Mouse (Mus musculus): Measurements from ENCODE around the gene Rtl10. TPM values are rescaled to one million over a fixed set of nuclear protein-coding genes. Genes with fewer than 3 reads are reported as not detected.

Gene Rtl10
- polyA plus RNA-seq, 1 experiment from 2014 or later: 1.7 TPM

DNA sequence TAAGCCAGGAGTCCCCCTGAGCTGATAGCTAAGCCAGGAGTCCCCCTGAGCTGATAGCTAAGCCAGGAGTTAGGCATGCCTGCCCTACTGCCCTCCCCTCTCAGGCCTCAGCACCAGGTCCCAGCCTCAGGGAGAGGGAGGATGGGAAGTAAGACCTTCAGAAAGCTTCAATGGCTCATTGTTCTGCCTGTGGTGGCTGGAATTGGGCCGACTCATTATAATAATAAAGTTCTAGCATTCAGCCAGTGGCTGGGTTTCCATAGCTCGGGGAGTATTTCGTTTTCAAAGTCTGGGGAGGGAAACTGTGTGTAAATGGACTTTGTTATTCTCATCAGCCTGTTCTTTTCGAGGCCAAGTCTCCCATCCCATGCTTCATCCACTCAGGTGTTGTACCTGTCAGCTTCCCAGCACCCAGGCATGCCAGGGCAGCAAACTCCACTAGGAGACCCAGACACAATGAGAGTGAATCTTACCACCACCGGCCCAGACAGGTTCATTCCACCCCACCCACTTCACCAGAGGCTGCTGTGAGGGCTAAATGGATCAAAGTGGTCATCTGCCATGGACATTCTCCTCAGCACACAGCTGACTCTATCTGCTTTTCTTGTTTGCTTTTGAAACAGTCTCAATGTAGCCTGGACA, 13.8 kb upstream of the Rtl10 start:
- Histone ChIP-seq H3K27ac (no peak overlapping the region), H3K9me3 (replicated peaks) (no peaks in the 10 kb centered on the region), H3K4me2 (no peak overlapping the region), H3K9ac (no peak overlapping the region), H3K4me3 (no peak overlapping the region), H3K4me1 (peaks cover 14% of the 10 kb centered on the region), H3K27me3 (replicated peaks) (no peaks in the 10 kb centered on the region), H3K36me3 (peaks cover 57% of the 10 kb centered on the region)
- no peak for ATAC-seq
- WGBS (ENCODE audit: insufficient replicate concordance): 72% methylated on average over 5 of the region's 5 CpGs

DNA sequence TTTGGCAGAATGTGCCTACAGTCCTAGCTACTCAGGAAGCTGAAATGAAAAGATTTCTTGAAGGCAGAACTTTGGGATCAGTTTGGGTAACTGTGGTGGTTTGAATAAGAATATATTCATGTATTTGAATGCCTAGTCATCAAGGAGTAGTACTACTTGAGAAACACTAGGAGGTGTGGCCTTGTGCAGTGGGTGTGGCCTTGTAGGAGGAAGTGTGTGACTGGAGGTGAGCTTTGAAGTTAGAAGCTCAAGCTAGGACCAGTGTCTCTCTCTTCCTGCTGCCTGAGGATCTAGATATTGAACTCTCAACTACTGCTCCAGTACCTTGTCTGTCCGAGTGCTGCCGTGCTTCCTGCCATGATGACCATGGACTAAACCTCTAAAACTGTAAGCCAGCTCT, 12.6 kb upstream of the Rtl10 start:
- Histone ChIP-seq H3K4me2 (no peak overlapping the region), H3K9ac (no peak overlapping the region), H3K36me3 (peaks cover 45% of the 10 kb centered on the region), H3K4me1 (peaks cover 20% of the 10 kb centered on the region), H3K9me3 (replicated peaks) (no peaks in the 10 kb centered on the region), H3K27me3 (replicated peaks) (no peaks in the 10 kb centered on the region), H3K27ac (no peak overlapping the region), H3K4me3 (no peak overlapping the region)
- 87% methylated on average over 2 of the region's 2 CpGs for WGBS (ENCODE audit: insufficient replicate concordance)
- no peak for ATAC-seq

DNA sequence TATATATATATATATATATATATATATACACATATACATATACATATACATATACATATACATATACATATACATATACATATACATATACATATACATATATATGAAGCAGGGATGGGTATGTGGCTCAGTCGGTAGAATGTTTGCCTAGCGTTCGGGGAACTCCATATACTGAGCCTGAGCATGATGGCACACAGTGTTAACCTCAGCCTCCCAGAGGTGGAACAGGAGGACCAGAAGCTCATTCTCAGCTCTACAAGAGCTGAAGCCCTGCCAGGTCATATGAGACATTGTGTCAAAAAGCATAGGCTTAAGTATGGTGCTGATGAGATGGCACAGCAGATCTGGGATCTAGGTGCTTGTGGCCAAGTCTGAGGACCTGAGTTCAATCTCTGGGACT, 8.4 kb upstream of the Rtl10 start:
- H3K4me3 ChIP-seq: no peak overlapping the region
- WGBS (ENCODE audit: insufficient replicate concordance): 92% methylated on average over 3 of the region's 3 CpGs
- no peak overlapping the region for H3K4me2 ChIP-seq
- H3K9ac ChIP-seq: no peak overlapping the region
- ATAC-seq: no peak
- H3K4me1 ChIP-seq: peaks cover 6% of the 10 kb centered on the region; the same call in 1 of the 2 replicates
- peaks cover 13% of the 10 kb centered on the region for H3K36me3 ChIP-seq
- no peaks in the 10 kb centered on the region for H3K27me3 ChIP-seq (replicated peaks)
- H3K9me3 ChIP-seq (replicated peaks): no peaks in the 10 kb centered on the region
- H3K27ac ChIP-seq: no peak overlapping the region

DNA sequence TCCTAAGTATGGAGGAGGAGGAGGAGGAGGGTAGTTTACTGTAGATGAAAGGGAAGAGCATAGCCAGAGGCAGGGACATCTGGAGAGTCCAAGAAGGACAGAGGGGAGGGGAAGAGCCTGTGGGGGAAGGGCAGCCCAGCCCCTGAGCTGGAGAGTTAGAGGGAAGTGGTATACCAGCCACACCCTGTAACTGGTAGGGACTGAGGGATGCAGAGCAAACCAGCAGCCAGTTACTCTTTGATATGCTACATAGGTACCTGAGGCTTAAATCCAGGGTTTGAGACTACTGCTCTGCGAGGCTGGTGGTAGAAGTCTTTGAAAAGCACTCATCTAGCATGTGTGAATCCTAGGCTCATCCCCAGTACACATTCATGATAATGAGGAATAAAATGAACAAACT, 7.8 kb upstream of the Rtl10 start:
- ATAC-seq: no peak
- WGBS (ENCODE audit: insufficient replicate concordance): 47% methylated on average over 1 of the region's 1 CpGs

DNA sequence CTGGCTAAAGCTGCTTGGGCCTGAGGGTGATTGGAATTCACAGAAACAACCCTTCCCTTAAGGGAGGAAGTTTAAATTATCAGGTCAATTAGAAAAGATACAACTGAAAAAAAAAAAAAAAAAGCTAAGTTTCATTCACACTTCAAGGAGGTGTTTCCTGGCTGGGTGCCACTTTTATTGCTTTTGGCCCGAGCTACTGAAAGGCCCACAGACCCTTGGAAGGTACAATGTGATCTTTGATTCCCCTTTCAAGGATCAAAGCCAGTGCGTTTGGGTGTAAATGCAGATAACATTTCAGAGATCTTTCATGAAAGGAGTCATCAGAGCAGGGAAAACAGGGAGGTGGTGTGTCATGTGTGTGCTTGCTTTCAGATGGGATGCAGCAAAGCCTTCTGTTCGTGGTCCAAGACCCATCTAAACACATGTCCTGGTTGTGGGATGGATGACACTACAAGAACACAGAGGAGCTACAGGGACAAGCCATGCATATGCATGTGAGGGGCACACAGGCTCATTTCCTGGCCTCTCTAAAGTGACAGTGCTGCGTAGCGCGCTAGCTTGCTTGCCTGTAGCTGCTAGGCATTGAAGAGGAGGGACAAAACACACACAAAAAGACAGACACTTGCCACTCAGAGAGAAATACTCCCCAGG, 711 bp upstream of the Rtl10 start:
- Histone ChIP-seq H3K27ac (peak overlapping the region; percentile 88), H3K9me3 (replicated peaks) (no peaks in the 10 kb centered on the region), H3K4me1 (peaks cover 28% of the 10 kb centered on the region), H3K4me3 (peak overlapping the region; percentile 84), H3K4me2 (peak overlapping the region; percentile 98), H3K9ac (peak overlapping the region; percentile 93), H3K27me3 (replicated peaks) (no peaks in the 10 kb centered on the region), H3K36me3 (peaks cover 23% of the 10 kb centered on the region)
- ATAC-seq: peak; percentile 68
- WGBS (ENCODE audit: insufficient replicate concordance): 9% methylated on average over 6 of the region's 6 CpGs

More for the DNA sequence above, 7.8 kb upstream of the Rtl10 start:
- no peaks in the 10 kb centered on the region for H3K9me3 ChIP-seq (replicated peaks)
- no peak overlapping the region for H3K9ac ChIP-seq
- H3K27me3 ChIP-seq (replicated peaks): no peaks in the 10 kb centered on the region
- H3K27ac ChIP-seq: no peak overlapping the region
- peaks cover 8% of the 10 kb centered on the region for H3K36me3 ChIP-seq
- peaks cover 6% of the 10 kb centered on the region; the same call in 1 of the 2 replicates for H3K4me1 ChIP-seq
- H3K4me2 ChIP-seq: no peak overlapping the region
- no peak overlapping the region for H3K4me3 ChIP-seq

DNA sequence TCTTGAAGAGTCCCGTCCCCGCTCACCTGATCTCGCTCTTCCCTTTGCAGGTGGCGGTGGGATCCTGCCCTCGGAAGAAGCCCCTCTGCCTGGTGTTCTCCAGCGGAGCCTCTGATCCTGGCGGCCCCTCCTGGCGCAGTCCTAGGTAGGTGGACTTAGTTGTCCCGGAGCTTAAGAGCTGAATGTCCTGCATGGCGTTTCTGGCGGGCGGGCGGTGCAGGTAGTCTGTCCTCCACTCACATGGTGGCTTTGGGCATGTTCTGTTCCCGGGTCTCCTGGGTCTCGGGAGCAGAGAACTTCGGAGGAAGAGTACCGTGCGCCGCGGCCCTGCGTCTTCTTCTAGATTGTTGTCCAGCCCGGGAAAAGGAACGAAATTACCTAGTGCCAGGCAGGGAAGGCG, 295 bp downstream of the Rtl10 start:
- H3K4me2 ChIP-seq: peak overlapping the region; percentile 98
- H3K4me1 ChIP-seq: peaks cover 28% of the 10 kb centered on the region
- peaks cover 31% of the 10 kb centered on the region for H3K36me3 ChIP-seq
- peak overlapping the region; percentile 84 for H3K4me3 ChIP-seq
- H3K9ac ChIP-seq: peak overlapping the region; percentile 93
- no peaks in the 10 kb centered on the region for H3K27me3 ChIP-seq (replicated peaks)
- no peaks in the 10 kb centered on the region for H3K9me3 ChIP-seq (replicated peaks)
- ATAC-seq: peak; percentile 47
- WGBS (ENCODE audit: insufficient replicate concordance): under 1% methylated on average over 24 of the region's 24 CpGs
- peak overlapping the region; percentile 88; the same call in 1 of the 2 replicates for H3K27ac ChIP-seq

DNA sequence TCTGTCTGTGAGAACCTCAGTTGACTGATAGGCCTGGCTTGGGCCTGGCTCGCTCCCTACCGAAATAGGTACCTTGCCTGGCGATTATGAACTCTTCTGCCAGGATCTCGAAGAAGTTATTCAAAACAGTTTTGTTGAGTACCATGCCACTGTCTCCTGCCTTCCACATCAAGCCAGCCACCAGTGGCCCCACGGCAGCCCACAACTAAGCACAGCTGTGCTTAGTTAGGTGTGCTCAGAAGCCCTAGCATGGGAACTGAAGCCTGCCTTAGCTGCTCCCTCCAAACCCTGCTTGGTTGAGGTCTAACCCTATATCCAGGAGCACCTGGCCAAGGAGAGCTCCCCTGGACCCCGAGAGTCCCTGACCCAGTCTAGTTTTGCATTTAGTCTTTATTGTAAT, 2.8 kb downstream of the Rtl10 start:
- Histone ChIP-seq H3K4me3 (no peak overlapping the region), H3K27me3 (replicated peaks) (no peaks in the 10 kb centered on the region), H3K9me3 (replicated peaks) (no peaks in the 10 kb centered on the region), H3K27ac (no peak overlapping the region), H3K4me2 (no peak overlapping the region), H3K36me3 (peaks cover 41% of the 10 kb centered on the region), H3K9ac (no peak overlapping the region), H3K4me1 (peaks cover 28% of the 10 kb centered on the region)
- 82% methylated on average over 6 of the region's 6 CpGs for WGBS (ENCODE audit: insufficient replicate concordance)
- ATAC-seq: no peak

DNA sequence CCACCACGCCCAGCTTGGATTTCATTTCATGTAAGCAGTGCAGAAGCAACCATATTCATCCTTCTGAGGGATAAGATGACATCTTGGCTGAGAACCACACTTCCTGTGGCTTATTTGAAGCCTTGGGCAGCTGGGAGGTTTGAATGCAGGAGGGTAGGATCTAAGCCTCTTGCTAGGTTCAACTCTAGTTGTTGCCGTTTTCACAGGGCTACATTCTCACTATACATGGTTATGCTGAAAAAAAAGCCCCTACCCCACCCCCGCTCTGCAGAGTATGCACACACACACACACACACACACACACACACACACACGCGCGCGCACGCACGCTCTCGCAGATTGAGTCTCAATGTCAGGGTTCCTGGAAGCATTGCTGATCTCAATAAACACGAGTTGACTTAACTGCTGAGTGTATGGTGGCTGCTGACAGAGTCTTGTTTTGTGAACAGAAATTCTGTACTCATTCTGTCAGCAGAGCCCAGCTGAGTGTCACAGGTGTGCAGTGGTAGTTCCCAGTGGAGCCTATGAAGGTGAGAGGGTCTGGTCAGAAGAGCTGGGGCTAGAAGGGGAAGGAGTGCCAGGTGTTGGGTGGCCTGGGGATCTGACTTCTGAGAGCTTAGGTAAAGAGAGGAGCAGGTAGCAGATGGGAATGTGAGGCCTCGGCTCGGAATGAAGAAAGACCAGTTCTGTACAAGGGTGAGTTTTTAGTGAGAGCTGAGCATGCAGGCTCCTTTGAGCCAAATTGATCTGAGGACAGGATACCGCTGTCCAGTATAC, 5.1 kb downstream of the Rtl10 start:
- Histone ChIP-seq H3K4me2 (no peak overlapping the region), H3K9ac (no peak overlapping the region), H3K4me1 (peaks cover 17% of the 10 kb centered on the region), H3K27me3 (replicated peaks) (no peaks in the 10 kb centered on the region), H3K4me3 (no peak overlapping the region), H3K9me3 (replicated peaks) (no peaks in the 10 kb centered on the region), H3K27ac (no peak overlapping the region), H3K36me3 (peaks cover 41% of the 10 kb centered on the region)
- ATAC-seq: no peak
- WGBS (ENCODE audit: insufficient replicate concordance): 83% methylated on average over 14 of the region's 14 CpGs

DNA sequence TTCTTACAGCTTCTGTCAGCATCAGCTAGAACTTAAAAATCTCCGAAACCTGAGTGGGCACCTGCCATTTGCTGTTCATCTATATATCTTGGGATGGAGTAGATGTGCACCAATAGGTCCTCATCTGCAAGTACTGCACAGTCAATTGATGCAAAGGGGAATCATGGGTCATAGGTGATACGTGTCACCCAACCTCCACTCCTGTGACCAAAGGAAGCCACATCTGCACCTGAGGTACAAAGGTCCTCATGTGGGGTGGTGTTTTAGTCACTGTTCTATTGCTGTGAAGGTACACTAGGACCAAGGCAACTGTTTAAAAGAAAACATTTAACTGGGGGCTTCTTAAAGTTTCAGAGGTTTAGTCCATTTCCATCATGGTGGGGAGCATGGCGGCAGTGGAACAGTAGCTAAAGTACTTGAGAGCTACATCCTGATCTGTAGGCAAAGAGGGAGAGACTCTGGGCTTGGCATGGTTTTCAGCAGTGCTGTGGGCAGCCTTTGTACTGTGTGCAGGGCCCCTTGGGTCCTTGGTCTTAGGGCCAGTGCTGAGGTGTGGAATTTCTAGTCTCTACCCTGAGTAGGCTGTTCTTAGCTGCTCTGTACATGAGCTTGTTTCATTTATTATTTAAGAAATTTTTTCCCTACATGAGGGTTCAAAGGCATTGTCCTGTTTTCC, 8.0 kb downstream of the Rtl10 start:
- Histone ChIP-seq H3K27me3 (replicated peaks) (no peaks in the 10 kb centered on the region), H3K4me1 (peaks cover under 1% of the 10 kb centered on the region; the same call in 1 of the 2 replicates), H3K9me3 (replicated peaks) (no peaks in the 10 kb centered on the region), H3K27ac (no peak overlapping the region), H3K4me3 (no peak overlapping the region), H3K4me2 (no peak overlapping the region), H3K36me3 (peaks cover 29% of the 10 kb centered on the region), H3K9ac (no peak overlapping the region)
- ATAC-seq: no peak
- WGBS (ENCODE audit: insufficient replicate concordance): 77% methylated on average over 3 of the region's 3 CpGs

DNA sequence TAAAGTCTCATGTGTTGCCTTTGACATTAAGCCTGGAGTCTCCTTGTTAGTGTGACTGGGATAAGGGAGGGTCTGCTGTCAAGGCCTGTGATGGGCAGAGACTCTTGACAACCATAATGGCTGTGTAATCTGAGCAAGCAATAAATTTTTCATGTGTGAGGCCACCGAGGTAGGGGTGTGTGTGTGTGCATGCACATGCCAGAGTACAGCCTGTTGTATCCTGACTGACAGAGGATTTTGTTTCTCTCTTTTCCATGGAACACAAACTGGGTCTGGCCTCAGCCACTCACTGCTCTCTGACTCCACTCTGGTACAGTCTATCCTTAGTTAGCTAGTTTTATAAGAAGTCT, 8.5 kb downstream of the Rtl10 start:
- no peak for ATAC-seq
- H3K4me1 ChIP-seq: no peaks in the 10 kb centered on the region
- H3K4me3 ChIP-seq: no peak overlapping the region
- H3K27me3 ChIP-seq (replicated peaks): no peaks in the 10 kb centered on the region
- H3K9ac ChIP-seq: no peak overlapping the region
- no peak overlapping the region for H3K4me2 ChIP-seq
- no peak overlapping the region for H3K27ac ChIP-seq
- peaks cover 24% of the 10 kb centered on the region for H3K36me3 ChIP-seq
- 68% methylated on average over 1 of the region's 1 CpGs for WGBS (ENCODE audit: insufficient replicate concordance)
- H3K9me3 ChIP-seq (replicated peaks): no peaks in the 10 kb centered on the region

DNA sequence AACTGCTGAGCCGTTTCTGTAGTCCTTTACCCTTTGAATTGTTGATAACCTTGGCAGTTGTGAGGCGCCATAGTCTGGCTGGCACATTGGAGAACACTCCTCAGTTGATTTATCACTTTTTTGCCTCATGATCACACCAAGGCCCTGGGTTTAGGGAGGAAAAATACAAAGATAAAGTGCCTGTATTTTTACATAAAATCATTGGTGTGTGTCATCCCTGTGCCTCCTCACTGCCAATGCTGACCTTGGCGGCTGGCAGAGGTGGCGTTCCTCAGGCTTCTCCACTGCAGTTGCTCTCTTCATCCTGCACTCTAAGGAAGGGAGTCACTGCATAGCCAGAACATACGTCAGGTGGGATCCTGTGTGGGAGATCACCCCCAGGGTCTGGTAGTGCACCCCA, 13.0 kb downstream of the Rtl10 start:
- H3K4me1 ChIP-seq: no peaks in the 10 kb centered on the region
- no peak overlapping the region for H3K4me3 ChIP-seq
- H3K9ac ChIP-seq: no peak overlapping the region
- no peak overlapping the region for H3K27ac ChIP-seq
- H3K9me3 ChIP-seq (replicated peaks): no peaks in the 10 kb centered on the region
- H3K4me2 ChIP-seq: no peak overlapping the region
- no peaks in the 10 kb centered on the region for H3K27me3 ChIP-seq (replicated peaks)
- no peaks in the 10 kb centered on the region for H3K36me3 ChIP-seq
- WGBS (ENCODE audit: insufficient replicate concordance): 74% methylated on average over 5 of the region's 5 CpGs
- no peak for ATAC-seq

DNA sequence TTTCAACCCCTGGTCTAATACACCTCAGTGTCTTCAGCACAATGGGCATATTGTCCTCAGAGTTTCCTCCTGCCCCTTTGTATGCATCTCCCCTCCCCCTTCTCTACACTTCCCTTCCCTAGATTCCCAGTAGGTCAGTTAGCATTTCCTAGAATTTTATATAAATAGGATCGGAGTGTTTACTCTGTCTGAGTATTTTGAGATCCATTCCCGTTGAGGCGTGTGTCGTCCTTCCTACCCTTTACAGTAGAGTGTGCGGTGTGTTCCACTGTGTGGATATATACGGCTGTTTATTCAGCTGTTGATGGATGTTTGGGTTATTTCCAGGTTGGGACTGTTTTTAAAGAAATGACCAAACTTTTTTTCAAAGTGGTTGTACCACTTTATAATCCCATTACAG, 14.8 kb downstream of the Rtl10 start:
- 80% methylated on average over 6 of the region's 6 CpGs for WGBS (ENCODE audit: insufficient replicate concordance)
- no peak overlapping the region for H3K4me3 ChIP-seq
- no peak for ATAC-seq

More for the DNA sequence above, 14.8 kb downstream of the Rtl10 start:
- Histone ChIP-seq H3K9me3 (replicated peaks) (no peaks in the 10 kb centered on the region), H3K9ac (no peak overlapping the region), H3K4me1 (no peaks in the 10 kb centered on the region), H3K27ac (no peak overlapping the region), H3K27me3 (replicated peaks) (no peaks in the 10 kb centered on the region), H3K4me2 (no peak overlapping the region), H3K36me3 (no peaks in the 10 kb centered on the region)
